Mouse (Mus musculus) left cerebral cortex, adult 11 months (tissue): Measurements from ENCODE around the gene Map4k2.

ENCODE experiments used
- DNase-seq: peaks from one replicate; pipeline ENCODE4 v3.0.0; 2022; ENCODE audit warnings: low spot score

Map4k2 gene

GRCm38 (mm10) chr19:6346661-6347060 is 5.7 kb downstream of the Map4k2 start:
- no peak for DNase-seq

GRCm38 (mm10) chr19:6347615-6348014 is 6.7 kb downstream of the Map4k2 start:
- DNase-seq: no peak

- DNase-seq: no peak
Observed at GRCm38 (mm10) chr19:6348717-6349116, 7.8 kb downstream of the Map4k2 start.

GRCm38 (mm10) chr19:6349215-6349983 is 8.5 kb downstream of the Map4k2 start:
- no peak for DNase-seq

GRCm38 (mm10) chr19:6351431-6352106 is 10.6 kb downstream of the Map4k2 start:
- no peak for DNase-seq

- no peak for DNase-seq
Observed at GRCm38 (mm10) chr19:6352107-6352505, 11.2 kb downstream of the Map4k2 start.

GRCm38 (mm10) chr19:6354030-6354429 is 13.1 kb downstream of the Map4k2 start:
- no peak for DNase-seq

- DNase-seq: no peak
Observed at GRCm38 (mm10) chr19:6361291-6361690, 20.4 kb downstream of the Map4k2 start.

GRCm38 (mm10) chr19:6363091-6363410 is 22.1 kb downstream of the Map4k2 start:
- no peak for DNase-seq

- DNase-seq: peak; percentile 99
Observed at GRCm38 (mm10) chr19:6363411-6364240, 22.7 kb downstream of the Map4k2 start, which contains the start of gene Sf1. Sf1 (plus strand) TSS chr19:6363690.

- peak; percentile 82 for DNase-seq
Observed at GRCm38 (mm10) chr19:6364317-6364725, 23.4 kb downstream of the Map4k2 start.

GRCm38 (mm10) chr19:6364842-6365241 is 23.9 kb downstream of the Map4k2 start:
- DNase-seq: no peak

- no peak for DNase-seq
Observed at GRCm38 (mm10) chr19:6370175-6370574, 29.2 kb downstream of the Map4k2 start.

- DNase-seq: no peak
Observed at GRCm38 (mm10) chr19:6372433-6372832, 31.5 kb downstream of the Map4k2 start.

GRCm38 (mm10) chr19:6373539-6374400 is 32.8 kb downstream of the Map4k2 start:
- DNase-seq: peak; percentile 50

- DNase-seq: no peak
Observed at GRCm38 (mm10) chr19:6374571-6374970, 33.6 kb downstream of the Map4k2 start.

- DNase-seq: no peak
Observed at GRCm38 (mm10) chr19:6375423-6376254, 34.7 kb downstream of the Map4k2 start.

- no peak for DNase-seq
Observed at GRCm38 (mm10) chr19:6376255-6376564, 35.3 kb downstream of the Map4k2 start.

GRCm38 (mm10) chr19:6376643-6377042 is 35.7 kb downstream of the Map4k2 start:
- no peak for DNase-seq

- no peak for DNase-seq
Observed at GRCm38 (mm10) chr19:6377327-6378040, 36.5 kb downstream of the Map4k2 start.
